Mouse (Mus musculus) midbrain, embryonic 13.5 days (tissue): ENCODE results near the gene F2rl3. TPM values are rescaled to one million over a fixed set of nuclear protein-coding genes. Genes with fewer than 3 reads are reported as not detected.

Source experiments
- ATAC-seq: fragments of 200-750 bp; cut with Nextera tagmentation; 2 replicates; pipeline ENCODE4 v1.8.0; 2017; ENCODE audit warnings: mild to moderate bottlenecking, moderate TSS enrichment, moderate library complexity
- H3K27ac ChIP-seq: fragments of 300-500 bp; sonication (generic); 2 replicates; pipeline ENCODE4 v1.5.1; 2015; ENCODE audit warnings: inconsistent platforms, mild to moderate bottlenecking, moderate library complexity
- H3K27me3 ChIP-seq: fragments of 300-500 bp; sonication (generic); 2 replicates; pipeline ENCODE4 v1.6.1; 2015; ENCODE audit warnings: mild to moderate bottlenecking, inconsistent platforms
- H3K36me3 ChIP-seq: fragments of 300-500 bp; sonication (generic); 2 replicates; pipeline ENCODE4 v1.6.1; 2015; ENCODE audit warnings: mild to moderate bottlenecking, inconsistent platforms
- H3K4me1 ChIP-seq: fragments of 300-500 bp; sonication (generic); replicated peaks from 2 replicates; pipeline ENCODE4 v1.6.1; 2015; ENCODE audit warnings: inconsistent platforms
- H3K4me2 ChIP-seq: fragments of 300-500 bp; sonication (generic); replicated peaks from 2 replicates; pipeline ENCODE4 v1.6.1; 2015; ENCODE audit warnings: moderate library complexity, mild to moderate bottlenecking, inconsistent platforms
- H3K4me3 ChIP-seq: fragments of 300-500 bp; sonication (generic); replicated peaks from 2 replicates; pipeline ENCODE4 v1.5.1; 2015; ENCODE audit warnings: mild to moderate bottlenecking, inconsistent platforms
- H3K9ac ChIP-seq: fragments of 300-500 bp; sonication (generic); replicated peaks from 2 replicates; pipeline ENCODE4 v1.6.1; 2015; ENCODE audit warnings: mild to moderate bottlenecking, inconsistent platforms
- H3K9me3 ChIP-seq: fragments of 300-500 bp; sonication (generic); 2 replicates; pipeline ENCODE4 v1.6.1; 2016; ENCODE audit warnings: mild to moderate bottlenecking, inconsistent platforms
- WGBS: fragments of 180-500 bp; shearing (Covaris S2); methylation state at CpG from one replicate; pipeline ENCODE4 v1.1.7; 2015; 5-methylcytosine and 5-hydroxymethylcytosine counted together
- polyA plus RNA-seq: library from polyadenylated mRNA; unstranded; fragments of >200 nt; fragmentation: Nextera tagmentation; extraction: Ambion mirVana; gene quantifications from 2 replicates; pipeline ENCODE4 v1.2.1, GENCODE M21; 2015

The F2rl3 gene
- polyA plus RNA-seq, 1 experiment from 2014 or later, result 0.30 TPM

GRCm38 (mm10) chr8:72777797-72778196 is 16.1 kb downstream of the F2rl3 start:
- Histone ChIP-seq H3K27ac (no peak overlapping the region), H3K4me3 (no peak overlapping the region), H3K4me1 (no peaks in the 10 kb centered on the region), H3K36me3 (no peaks in the 10 kb centered on the region), H3K27me3 (no peaks in the 10 kb centered on the region), H3K4me2 (no peak overlapping the region), H3K9ac (no peak overlapping the region), H3K9me3 (no peaks in the 10 kb centered on the region)
- WGBS, result 81% methylated on average over 1 of the region's 1 CpGs
- no peak for ATAC-seq

- no peak overlapping the region for H3K4me2 ChIP-seq
- no peak overlapping the region for H3K4me3 ChIP-seq
- no peaks in the 10 kb centered on the region for H3K36me3 ChIP-seq
- 98% methylated on average over 4 of the region's 4 CpGs for WGBS
- H3K27ac ChIP-seq, result no peak overlapping the region
- no peaks in the 10 kb centered on the region for H3K27me3 ChIP-seq
- no peak overlapping the region for H3K9ac ChIP-seq
- no peaks in the 10 kb centered on the region for H3K9me3 ChIP-seq
- no peak for ATAC-seq
- no peaks in the 10 kb centered on the region for H3K4me1 ChIP-seq
These were observed 19.0 kb downstream of the F2rl3 start for GRCm38 (mm10) chr8:72780644-72781043.

DNA sequence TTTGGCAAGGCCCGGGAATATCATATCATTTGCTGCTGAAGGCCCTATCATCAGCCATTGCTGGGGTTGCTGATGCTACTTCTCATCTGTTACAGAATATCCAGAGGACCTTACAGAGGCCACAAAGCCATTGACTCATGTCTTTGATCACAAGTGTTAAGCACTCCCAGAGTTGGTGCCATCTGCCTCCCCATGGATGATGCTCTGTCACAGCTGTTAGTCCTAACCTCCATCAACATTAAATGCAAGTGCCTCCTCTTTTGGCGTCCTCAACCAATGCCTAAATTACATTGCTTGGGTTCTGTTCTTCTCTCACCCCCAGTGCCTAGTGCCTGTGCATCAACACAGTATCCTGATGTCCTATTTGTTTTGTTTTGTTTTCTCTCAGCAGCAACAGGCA is 39.9 kb downstream of the F2rl3 start:
- no peak overlapping the region for H3K4me3 ChIP-seq
- H3K9ac ChIP-seq, result no peak overlapping the region
- no peak overlapping the region for H3K4me2 ChIP-seq
- H3K27me3 ChIP-seq, result no peaks in the 10 kb centered on the region
- H3K27ac ChIP-seq, result no peak overlapping the region
- H3K9me3 ChIP-seq, result no peaks in the 10 kb centered on the region
- WGBS, result 83% methylated on average over 2 of the region's 2 CpGs
- H3K36me3 ChIP-seq, result no peaks in the 10 kb centered on the region
- ATAC-seq, result no peak
- H3K4me1 ChIP-seq, result no peaks in the 10 kb centered on the region

- no peak for ATAC-seq
- WGBS, result 92% methylated on average over 3 of the region's 3 CpGs
These were observed 51.0 kb downstream of the F2rl3 start for GRCm38 (mm10) chr8:72812690-72813089.

More at GRCm38 (mm10) chr8:72812690-72813089, 51.0 kb downstream of the F2rl3 start:
- no peak overlapping the region for H3K4me3 ChIP-seq
- no peak overlapping the region for H3K4me2 ChIP-seq
- H3K36me3 ChIP-seq, result peaks cover 21% of the 10 kb centered on the region
- H3K27ac ChIP-seq, result no peak overlapping the region
- no peaks in the 10 kb centered on the region for H3K4me1 ChIP-seq
- no peaks in the 10 kb centered on the region for H3K9me3 ChIP-seq
- no peaks in the 10 kb centered on the region for H3K27me3 ChIP-seq
- H3K9ac ChIP-seq, result no peak overlapping the region

Other genes starting within 250 kb of the F2rl3 start
- gene Med26, start 213.6 kb upstream of the F2rl3 start, polyA plus RNA-seq, result 16.6 and 17.7 TPM in 2 replicates
- 129 and 135 TPM in 2 replicates for gene Smim7, start 190.8 kb upstream of the F2rl3 start, polyA plus RNA-seq
- gene Tmem38a, start 189.8 kb upstream of the F2rl3 start, polyA plus RNA-seq, result 15.5 and 16.0 TPM in 2 replicates
- 0.45 and 0.70 TPM in 2 replicates for gene Nwd1, start 115.2 kb upstream of the F2rl3 start, polyA plus RNA-seq
- gene Sin3b, start 38.6 kb upstream of the F2rl3 start, polyA plus RNA-seq, result 176 and 182 TPM in 2 replicates